Mouse (Mus musculus) liver, embryonic 14.5 days (tissue): ENCODE measurements around the gene Hist1h2bk. TPM values are rescaled to one million over a fixed set of nuclear protein-coding genes. Genes with fewer than 3 reads are reported as not detected.

Experiments
- ATAC-seq: fragments of 200-750 bp; cut with Nextera tagmentation; 2 replicates; pipeline ENCODE4 v1.8.0; 2017; ENCODE audit warnings: moderate number of reproducible peaks, mild to moderate bottlenecking, moderate library complexity; ENCODE audit not compliant: insufficient read depth
- DNase-seq, 3 experiments: peaks; one replicate each; pipeline ENCODE4 v3.0.0-alpha.2; 2012 to 2013; ENCODE audit warnings: low read depth in 3 of 3, low spot score in 3 of 3
- H3K27ac ChIP-seq: fragments of 300-500 bp; sonication (generic); 2 replicates; pipeline ENCODE4 v1.5.1; 2014; ENCODE audit warnings: moderate library complexity, mild to moderate bottlenecking, control low read depth, inconsistent platforms
- H3K27me3 ChIP-seq: fragments of 300-500 bp; sonication (generic); 2 replicates; pipeline ENCODE4 v1.6.1; 2014; ENCODE audit warnings: mild to moderate bottlenecking, low read length, moderate library complexity; ENCODE audit not compliant: control insufficient read depth, insufficient read depth
- H3K36me3 ChIP-seq: fragments of 300-500 bp; sonication (generic); replicated peaks from 2 replicates; pipeline ENCODE4 v1.6.1; 2014; ENCODE audit warnings: low read depth; ENCODE audit not compliant: control insufficient read depth, insufficient read depth
- H3K4me1 ChIP-seq, 2 experiments: fragments of 200-500 bp in 1 of 2; fragments of 300-500 bp in 1 of 2; sonication (generic) in 1 of 2; replicated peaks; 2 replicates each; pipeline ENCODE4 v1.6.1; 2012 to 2014; ENCODE audit warnings: antibody characterized with exemption in 1 of 2, inconsistent platforms in 1 of 2, low read length in 1 of 2; ENCODE audit not compliant: control insufficient read depth in 2 of 2, insufficient read depth in 2 of 2
- H3K4me2 ChIP-seq: fragments of 300-500 bp; sonication (generic); 2 replicates; pipeline ENCODE4 v1.6.1; 2014; ENCODE audit warnings: low read depth, mild to moderate bottlenecking, control low read depth, moderate library complexity
- H3K4me3 ChIP-seq, 2 experiments: fragments of 200-500 bp in 1 of 2; fragments of 300-500 bp in 1 of 2; sonication (generic) in 1 of 2; 2 replicates each; pipeline ENCODE4 v1.5.1; 2012 to 2014; ENCODE audit warnings: low read depth in 2 of 2, low read length in 2 of 2, mild to moderate bottlenecking in 2 of 2, control low read depth in 1 of 2, inconsistent platforms in 1 of 2, moderate library complexity in 1 of 2; ENCODE audit not compliant: insufficient read depth in 1 of 2
- H3K9ac ChIP-seq: fragments of 300-500 bp; sonication (generic); replicated peaks from 2 replicates; pipeline ENCODE4 v1.6.1; 2014; ENCODE audit warnings: mild to moderate bottlenecking, control low read depth, moderate library complexity
- H3K9me3 ChIP-seq: fragments of 300-500 bp; sonication (generic); 2 replicates; pipeline ENCODE4 v1.6.1; 2016; ENCODE audit warnings: low read length, mixed read lengths; ENCODE audit not compliant: control insufficient read depth
- CTCF ChIP-seq: IDR thresholded peaks from 2 replicates; pipeline ENCODE4 v1.5.1; 2016; ENCODE audit warnings: antibody characterized with exemption, low read depth, control low read depth
- EP300 ChIP-seq: IDR thresholded peaks from 2 replicates; pipeline ENCODE4 v1.6.1; 2016; ENCODE audit warnings: antibody characterized with exemption, low read depth
- WGBS: fragments of 180-500 bp; shearing (Covaris S2); extraction: QIAGEN DNeasy Blood & Tissue Kit; methylation state at CpG from one replicate; pipeline ENCODE4 v1.1.7; 2014; ENCODE audit not compliant: insufficient replicate concordance; 5-methylcytosine and 5-hydroxymethylcytosine counted together
- polyA plus RNA-seq, 2 experiments: library from polyadenylated mRNA; depleted of rRNA in 1 of 2; stranded (reverse) in 1 of 2; unstranded in 1 of 2; fragments of >200 nt; fragmentation: Nextera tagmentation in 1 of 2; extraction: Ambion mirVana in 1 of 2; gene quantifications; 2 replicates each; pipeline versions ENCODE4 v1.2.1 to v1.2.3; 2012 to 2014

The Hist1h2bk gene
- polyA plus RNA-seq, 2 experiments = 3.1 to 17.7 TPM

DNA sequence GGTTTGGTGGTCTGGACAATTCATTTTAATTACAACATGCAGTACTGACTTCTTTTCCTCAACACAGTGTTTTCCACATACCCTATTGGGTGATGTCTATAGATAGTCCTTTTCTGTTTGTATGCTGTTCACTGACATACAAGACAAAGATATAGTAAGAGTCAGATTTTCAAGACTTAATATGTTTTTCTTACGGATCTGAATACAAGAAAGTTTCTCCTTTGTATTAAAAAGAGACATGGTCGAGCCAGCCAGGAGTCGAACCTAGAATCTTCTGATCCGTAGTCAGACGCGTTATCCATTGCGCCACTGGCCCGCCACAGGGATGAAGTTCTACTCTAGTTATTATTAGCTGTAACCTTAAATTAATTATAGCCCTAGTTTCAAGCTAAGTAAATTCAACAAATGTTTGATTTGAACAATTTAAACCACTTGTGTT, 14.8 kb upstream of the Hist1h2bk start:
- no peaks in the 10 kb centered on the region for H3K36me3 ChIP-seq
- ATAC-seq (peak; percentile 80), DNase-seq (peak; percentile 63 to 73 (median 64))
- H3K4me2 ChIP-seq = peak overlapping the region; percentile 94
- H3K27ac ChIP-seq = peak overlapping the region; percentile 78
- peak overlapping the region; percentile 57 to 93 for H3K4me3 ChIP-seq
- peak overlapping the region; percentile 87 for H3K9ac ChIP-seq
- H3K27me3 ChIP-seq = no peaks in the 10 kb centered on the region
- peaks cover 5 to 13% of the 10 kb centered on the region in 2 experiments; a peak in 2 of 4 replicates for H3K4me1 ChIP-seq
- no peaks in the 10 kb centered on the region for H3K9me3 ChIP-seq
- no peak for TF ChIP-seq CTCF
- 0 out of 2 replicates have a peak, but pooled peaks have one; percentile 41 for TF ChIP-seq EP300
- under 1% methylated on average over 8 of the region's 8 CpGs for WGBS

- Histone ChIP-seq H3K9me3 (no peaks in the 10 kb centered on the region), H3K4me3 (peak overlapping the region; percentile 57 to 93), H3K27me3 (no peaks in the 10 kb centered on the region), H3K4me2 (peak overlapping the region; percentile 94), H3K27ac (peak overlapping the region; percentile 78), H3K4me1 (peaks cover 5 to 12% of the 10 kb centered on the region in 2 experiments; a peak in 2 of 4 replicates), H3K9ac (peak overlapping the region; percentile 60), H3K36me3 (no peaks in the 10 kb centered on the region)
- 0% methylated on average over 11 of the region's 11 CpGs for WGBS
- DNase-seq (no peak), ATAC-seq (peak; percentile 47)
- no peak for TF ChIP-seq CTCF
- no peak for TF ChIP-seq EP300
These were observed 14.1 kb upstream of the Hist1h2bk start for GRCm38 (mm10) chr13:22021581-22021980.

GRCm38 (mm10) chr13:22022241-22022640, 13.4 kb upstream of the Hist1h2bk start:
- Histone ChIP-seq H3K27me3 (no peaks in the 10 kb centered on the region), H3K9ac (peak overlapping the region; percentile 60), H3K36me3 (no peaks in the 10 kb centered on the region), H3K4me1 (peaks cover 5 to 14% of the 10 kb centered on the region in 2 experiments; a peak in 2 of 4 replicates), H3K4me2 (peak overlapping the region; percentile 94), H3K4me3 (peak overlapping the region; percentile 57 to 93), H3K27ac (peak overlapping the region; percentile 78), H3K9me3 (no peaks in the 10 kb centered on the region)
- TF ChIP-seq EP300 = no peak
- TF ChIP-seq CTCF = no peak
- WGBS = 0% methylated on average over 9 of the region's 9 CpGs
- ATAC-seq = peak; percentile 64
- peak; percentile 86 to 87 (median 87) for DNase-seq

DNA sequence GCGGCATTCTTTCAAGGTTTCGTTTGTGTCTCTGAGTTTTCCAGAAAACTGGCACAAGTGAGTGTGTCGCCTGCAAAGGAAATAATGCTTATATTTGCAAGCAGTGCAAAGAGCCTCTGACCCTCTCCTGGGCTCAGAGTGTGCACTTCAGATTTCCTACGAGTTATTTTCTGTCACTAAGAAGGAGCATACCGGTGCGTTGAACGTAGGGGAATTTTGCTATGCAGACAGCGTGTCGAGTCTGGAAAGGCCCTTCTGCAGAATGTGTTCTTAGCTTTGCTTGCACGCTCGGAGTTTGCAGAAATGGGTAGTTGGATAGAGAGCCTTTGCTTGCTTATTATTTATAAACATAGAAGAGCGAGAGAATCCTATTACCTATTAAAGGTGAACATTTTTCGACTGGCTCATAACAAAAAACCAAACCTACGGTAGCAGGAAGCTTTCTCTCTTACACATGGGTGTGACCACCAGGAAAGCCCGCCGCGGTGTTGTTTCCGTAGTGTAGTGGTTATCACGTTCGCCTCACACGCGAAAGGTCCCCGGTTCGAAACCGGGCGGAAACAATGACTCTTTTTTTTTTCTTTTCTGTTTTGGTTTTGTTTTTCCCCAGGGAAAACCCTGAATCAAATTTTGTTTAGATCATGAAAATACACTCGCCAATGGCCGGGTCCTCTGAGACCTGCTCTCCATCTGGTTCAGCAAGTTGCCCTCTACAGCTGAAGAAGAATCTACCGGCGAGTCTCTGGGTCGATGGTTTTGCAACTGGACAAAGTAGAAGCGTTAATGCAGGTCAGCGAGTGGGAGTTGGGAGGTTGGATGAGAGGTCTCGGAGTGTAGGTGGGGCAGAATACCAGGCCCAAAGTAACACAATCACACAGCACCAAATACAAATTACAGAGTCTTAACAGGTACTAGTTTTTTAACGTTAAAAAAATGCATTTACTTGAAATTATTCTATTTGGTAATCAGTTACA, 9.3 kb upstream of the Hist1h2bk start:
- Histone ChIP-seq H3K4me3 (peak overlapping the region; percentile 69 to 97), H3K27me3 (no peaks in the 10 kb centered on the region), H3K4me1 (peaks cover 6 to 13% of the 10 kb centered on the region in 2 experiments; a peak in 3 of 4 replicates), H3K9me3 (no peaks in the 10 kb centered on the region), H3K9ac (peak overlapping the region; percentile 84), H3K36me3 (no peaks in the 10 kb centered on the region), H3K4me2 (peak overlapping the region; percentile 84), H3K27ac (peak overlapping the region; percentile 57)
- TF ChIP-seq EP300 = no peak
- TF ChIP-seq CTCF = no peak
- no peak for ATAC-seq
- 1% methylated on average over 35 of the region's 35 CpGs for WGBS
- DNase-seq = peak in 2 of 3 experiments; percentile 67 to 82
